ENCODE assay signal across 22 mouse cellular contexts in the genomic region with DNA sequence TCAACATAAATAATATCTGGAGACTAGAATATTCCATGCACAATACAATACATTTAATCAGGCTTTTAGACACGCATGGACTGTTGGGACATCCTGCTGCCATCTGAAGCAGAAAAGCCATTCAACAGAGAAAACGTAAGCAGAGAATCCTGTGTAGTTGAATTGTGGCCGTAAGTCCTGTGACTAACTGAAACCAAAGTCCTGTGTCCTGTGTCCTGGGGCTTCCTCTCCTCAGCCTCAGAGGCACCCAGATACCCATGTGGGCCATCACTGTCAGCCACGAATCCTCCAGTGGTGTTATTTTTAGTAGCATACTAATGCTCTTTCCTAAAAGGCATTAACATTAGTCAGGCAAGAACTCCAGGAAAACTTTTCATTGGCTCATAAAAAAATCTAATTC.
DNase-seq lines count a peak whose midpoint lies in the region; ATAC-seq lines count a peak whose summit lies in the region.
"Had no signal": no experiment of that assay in that cellular context is flagged by ENCODE, and none has a peak within 500 bp of the region (broad histone marks: within the 10 kb centered on the region; RNA-seq: fewer than 3 reads in every experiment).

No protein-coding gene starts in this region.

- H3K27me3 ChIP-seq in forebrain, embryonic 11.5 days (ENCODE audit: control insufficient read depth, insufficient read depth, low read length) = no peaks in the 10 kb centered on the region
- no peaks in the 10 kb centered on the region for H3K27me3 ChIP-seq in forebrain, embryonic 16.5 days (replicated peaks; ENCODE audit: control insufficient read depth, insufficient read depth, low read length)
- no peaks in the 10 kb centered on the region for H3K27me3 ChIP-seq in hindbrain, embryonic 10.5 days (ENCODE audit: insufficient read depth, poor library complexity, severe bottlenecking)
- H3K27me3 ChIP-seq in hindbrain, embryonic 11.5 days (ENCODE audit: control insufficient read depth, insufficient read depth, low read length) = no peaks in the 10 kb centered on the region
- H3K27me3 ChIP-seq in limb, embryonic 13.5 days = no peaks in the 10 kb centered on the region
- H3K27me3 ChIP-seq in midbrain, embryonic 10.5 days (ENCODE audit: low read depth, poor library complexity, severe bottlenecking) = no peaks in the 10 kb centered on the region
- H3K27me3 ChIP-seq: embryonic facial prominence, embryonic 12.5 days; forebrain, embryonic 12.5 days had no signal

- no peaks in the 10 kb centered on the region for H3K9me3 ChIP-seq in forebrain, embryonic 11.5 days (ENCODE audit: control insufficient read depth, low read length)
- no peaks in the 10 kb centered on the region for H3K9me3 ChIP-seq in forebrain, embryonic 16.5 days (ENCODE audit: control insufficient read depth, low read length)
- H3K9me3 ChIP-seq in hindbrain, embryonic 10.5 days = no peaks in the 10 kb centered on the region
- no peaks in the 10 kb centered on the region for H3K9me3 ChIP-seq in hindbrain, embryonic 11.5 days (ENCODE audit: control insufficient read depth, low read length)
- H3K9me3 ChIP-seq in limb, embryonic 13.5 days = no peaks in the 10 kb centered on the region
- H3K9me3 ChIP-seq in midbrain, embryonic 10.5 days (replicated peaks) = no peaks in the 10 kb centered on the region
- H3K9me3 ChIP-seq: embryonic facial prominence, embryonic 10.5 days; embryonic facial prominence, embryonic 12.5 days; forebrain, embryonic 12.5 days had no signal

- H3K9ac ChIP-seq in forebrain, embryonic 11.5 days (ENCODE audit: low read length) = no peak overlapping the region
- H3K9ac ChIP-seq in forebrain, embryonic 16.5 days (replicated peaks; ENCODE audit: low read depth, low read length) = no peak overlapping the region
- H3K9ac ChIP-seq in hindbrain, embryonic 11.5 days (ENCODE audit: low read depth, low read length) = no peak overlapping the region
- no peak overlapping the region for H3K9ac ChIP-seq in limb, embryonic 13.5 days
- H3K9ac ChIP-seq: embryonic facial prominence, embryonic 12.5 days; forebrain, embryonic 12.5 days; forebrain, postnatal 0 days had no signal

- H3K27ac ChIP-seq in forebrain, embryonic 11.5 days (ENCODE audit: low read depth, low read length) = no peak overlapping the region
- no peak overlapping the region for H3K27ac ChIP-seq in forebrain, embryonic 16.5 days (ENCODE audit: low read length)
- H3K27ac ChIP-seq in hindbrain, embryonic 10.5 days = peak overlapping the region; percentile 12; the same call in 1 of the 2 replicates
- H3K27ac ChIP-seq in hindbrain, embryonic 11.5 days (ENCODE audit: low read depth, low read length) = no peak overlapping the region
- H3K27ac ChIP-seq in limb, embryonic 13.5 days = peak overlapping the region; percentile 12; the same call in 1 of the 2 replicates
- H3K27ac ChIP-seq in midbrain, embryonic 10.5 days (replicated peaks) = no peak overlapping the region
- H3K27ac ChIP-seq: embryonic facial prominence, embryonic 10.5 days; embryonic facial prominence, embryonic 12.5 days; forebrain, embryonic 12.5 days had no signal

- 0 out of 2 replicates have a peak, but pooled peaks cover 3% of the 10 kb centered on the region for H3K4me1 ChIP-seq in forebrain, embryonic 11.5 days (replicated peaks; ENCODE audit: control insufficient read depth, insufficient read depth, low read length)
- peaks cover 9% of the 10 kb centered on the region for H3K4me1 ChIP-seq in forebrain, embryonic 16.5 days (replicated peaks; ENCODE audit: control insufficient read depth, insufficient read depth, low read length)
- H3K4me1 ChIP-seq in hindbrain, embryonic 10.5 days (replicated peaks) = peaks cover 17% of the 10 kb centered on the region
- no peaks in the 10 kb centered on the region; the same call in 1 of the 2 replicates for H3K4me1 ChIP-seq in hindbrain, embryonic 11.5 days (replicated peaks; ENCODE audit: control insufficient read depth, insufficient read depth, low read length)
- H3K4me1 ChIP-seq in limb, embryonic 13.5 days = peaks cover 76% of the 10 kb centered on the region
- peaks cover 18% of the 10 kb centered on the region for H3K4me1 ChIP-seq in midbrain, embryonic 10.5 days

- no peak overlapping the region for H3K4me3 ChIP-seq in forebrain, embryonic 11.5 days (ENCODE audit: low read depth, low read length)
- no peak overlapping the region for H3K4me3 ChIP-seq in forebrain, embryonic 16.5 days (replicated peaks; ENCODE audit: low read length)
- H3K4me3 ChIP-seq in hindbrain, embryonic 10.5 days = no peak overlapping the region
- H3K4me3 ChIP-seq in hindbrain, embryonic 11.5 days (ENCODE audit: low read depth, low read length) = no peak overlapping the region
- no peak overlapping the region for H3K4me3 ChIP-seq in limb, embryonic 13.5 days
- no peak overlapping the region for H3K4me3 ChIP-seq in midbrain, embryonic 10.5 days
- H3K4me3 ChIP-seq: embryonic facial prominence, embryonic 10.5 days; embryonic facial prominence, embryonic 12.5 days; forebrain, embryonic 12.5 days had no signal

- WGBS in forebrain, embryonic 11.5 days = 56% methylated on average over 4 of the region's 4 CpGs
- WGBS in forebrain, embryonic 16.5 days = 76% methylated on average over 4 of the region's 4 CpGs
- WGBS in hindbrain, embryonic 10.5 days = 70% methylated on average over 4 of the region's 4 CpGs
- 67% methylated on average over 4 of the region's 4 CpGs for whole genome bisulfite sequencing in hindbrain, embryonic 11.5 days
- WGBS in limb, embryonic 13.5 days = 60% methylated on average over 4 of the region's 4 CpGs
- 71% methylated on average over 4 of the region's 4 CpGs for WGBS in midbrain, embryonic 10.5 days

- ATAC-seq in forebrain, embryonic 11.5 days (replicated peaks; ENCODE audit: low FRiP score) = no peak
- no peak for ATAC-seq in forebrain, embryonic 16.5 days
- ATAC-seq in hindbrain, embryonic 11.5 days (ENCODE audit: low FRiP score) = no peak
- ATAC-seq in limb, embryonic 13.5 days (ENCODE audit: low FRiP score, low read depth) = no peak
- ATAC-seq: activated CD4-positive, CD25-positive, alpha-beta regulatory T cell, adult 4 months; forebrain, embryonic 14.5 days; forebrain, postnatal 0 days had no signal

- H3K36me3 ChIP-seq in forebrain, embryonic 11.5 days (ENCODE audit: control insufficient read depth, insufficient read depth, low read length) = no peaks in the 10 kb centered on the region
- H3K36me3 ChIP-seq in forebrain, embryonic 16.5 days (ENCODE audit: control insufficient read depth, insufficient read depth) = no peaks in the 10 kb centered on the region
- no peaks in the 10 kb centered on the region for H3K36me3 ChIP-seq in hindbrain, embryonic 10.5 days
- H3K36me3 ChIP-seq in hindbrain, embryonic 11.5 days (ENCODE audit: control insufficient read depth, insufficient read depth, low read length) = no peaks in the 10 kb centered on the region
- no peaks in the 10 kb centered on the region for H3K36me3 ChIP-seq in limb, embryonic 13.5 days
- no peaks in the 10 kb centered on the region for H3K36me3 ChIP-seq in midbrain, embryonic 10.5 days
- H3K36me3 ChIP-seq: embryonic facial prominence, embryonic 10.5 days; embryonic facial prominence, embryonic 12.5 days; forebrain, embryonic 12.5 days had no signal

- no peak overlapping the region for H3K4me2 ChIP-seq in forebrain, embryonic 11.5 days (ENCODE audit: low read depth, low read length, severe bottlenecking)
- no peak overlapping the region for H3K4me2 ChIP-seq in forebrain, embryonic 16.5 days (ENCODE audit: low read length)
- H3K4me2 ChIP-seq in hindbrain, embryonic 11.5 days (replicated peaks; ENCODE audit: low read depth, low read length) = no peak overlapping the region
- H3K4me2 ChIP-seq in limb, embryonic 13.5 days (replicated peaks) = no peak overlapping the region
- H3K4me2 ChIP-seq: embryonic facial prominence, embryonic 12.5 days; forebrain, embryonic 12.5 days had no signal

- peak; percentile 36 for DNase-seq in forebrain, embryonic 11.5 days (ENCODE audit: low spot score)
- DNase-seq in hindbrain, embryonic 10.5 days (ENCODE audit: low spot score) = no peak
- no peak for DNase-seq in hindbrain, embryonic 11.5 days (ENCODE audit: low spot score)
- peak; percentile 11 for DNase-seq in 416B (ENCODE audit: low read depth)
- no peak for DNase-seq in midbrain, embryonic 10.5 days (ENCODE audit: low spot score)
- no peak for DNase-seq in spleen, adult 18-20 months
- DNase-seq: adrenal gland, adult 8-10 months; adrenal gland, postnatal 14 days; adrenal gland, postnatal 36 days; cerebellum, adult 11-12 months; cerebellum, adult 2 months; cerebellum, adult 9-10 months; cerebellum, postnatal 10 days; cerebellum, postnatal 25 days; forebrain, postnatal 0 days had no signal

Comparison
In these comparisons a context has a peak if more than half of its experiments do, and no peak if none do; other contexts are left out.
1. H3K27ac ChIP-seq: peak in hindbrain, embryonic 10.5 days (single experiment) and limb, embryonic 13.5 days (single experiment); none in forebrain, embryonic 11.5 days (single experiment), forebrain, embryonic 16.5 days (single experiment), hindbrain, embryonic 11.5 days (single experiment) and midbrain, embryonic 10.5 days (single experiment).
2. DNase-seq: peak in forebrain, embryonic 11.5 days (single experiment) and 416B (single experiment); none in hindbrain, embryonic 10.5 days (single experiment), hindbrain, embryonic 11.5 days (single experiment), midbrain, embryonic 10.5 days (single experiment) and spleen, adult 18-20 months (0 of 2).